Mouse (Mus musculus): Measurements from ENCODE around the gene Ctdspl.

DNA sequence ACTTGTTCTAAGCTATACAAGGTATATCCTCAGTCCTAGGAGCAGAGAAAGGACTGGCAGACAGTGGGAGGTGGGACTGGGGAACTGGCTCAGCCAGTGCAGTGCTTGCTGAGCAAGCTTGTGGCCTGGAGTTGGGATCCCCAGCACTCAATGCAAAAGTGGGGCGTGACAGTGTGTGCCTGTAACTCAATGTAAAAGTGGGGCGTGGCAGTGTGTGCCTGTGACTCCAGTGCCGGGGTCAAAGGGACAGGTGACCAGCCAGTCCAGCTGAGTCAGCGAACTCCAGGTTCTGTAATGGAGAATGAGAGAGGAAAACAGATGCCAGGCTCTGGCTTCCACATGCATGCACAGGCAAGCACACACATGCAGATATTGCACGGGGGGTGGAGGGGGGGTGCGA lies 69.3 kb downstream of the Ctdspl start:
- 0 out of 2 replicates have a peak, but pooled peaks have one; percentile 25 for TF ChIP-seq POLR2A (IDR thresholded peaks at IDR 0.05; ENCODE audit: low read depth, low read length)
- no peak for TF ChIP-seq CTCF (IDR thresholded peaks at IDR 0.05; ENCODE audit: extremely low read depth, insufficient read length, insufficient replicate concordance, low read depth, low read length)

Data from small intestine, adult 2 months (tissue).